Mouse (Mus musculus) hindbrain, embryonic 11.5 days (tissue): ENCODE data around the gene Htra1. TPM values are rescaled to one million over a fixed set of nuclear protein-coding genes. Genes with fewer than 3 reads are reported as not detected.

Source experiments
- ATAC-seq: fragments of 200-750 bp; cut with Nextera tagmentation; 2 replicates; pipeline ENCODE4 v1.8.0; 2017; ENCODE audit warnings: mild to moderate bottlenecking, moderate TSS enrichment, moderate library complexity; ENCODE audit not compliant: low FRiP score
- DNase-seq: peaks from one replicate; pipeline ENCODE4 v3.0.0-alpha.2; 2015; ENCODE audit warnings: low spot score
- H3K27ac ChIP-seq: fragments of 300-500 bp; sonication (generic); 2 replicates; pipeline ENCODE4 v1.5.1; 2014; ENCODE audit warnings: mild to moderate bottlenecking, low read depth, low read length
- H3K27me3 ChIP-seq: fragments of 300-500 bp; sonication (generic); 2 replicates; pipeline ENCODE4 v1.6.1; 2014; ENCODE audit warnings: mild to moderate bottlenecking, low read length, moderate library complexity, mixed read lengths; ENCODE audit not compliant: control insufficient read depth, insufficient read depth
- H3K36me3 ChIP-seq: fragments of 300-500 bp; sonication (generic); 2 replicates; pipeline ENCODE4 v1.6.1; 2014; ENCODE audit warnings: mild to moderate bottlenecking, low read length, moderate library complexity, mixed read lengths; ENCODE audit not compliant: control insufficient read depth, insufficient read depth
- H3K4me1 ChIP-seq: fragments of 300-500 bp; sonication (generic); replicated peaks from 2 replicates; pipeline ENCODE4 v1.6.1; 2014; ENCODE audit warnings: low read length, mixed read lengths; ENCODE audit not compliant: control insufficient read depth, insufficient read depth
- H3K4me2 ChIP-seq: fragments of 300-500 bp; sonication (generic); replicated peaks from 2 replicates; pipeline ENCODE4 v1.6.1; 2014; ENCODE audit warnings: mild to moderate bottlenecking, low read depth, low read length
- H3K4me3 ChIP-seq: fragments of 300-500 bp; sonication (generic); 2 replicates; pipeline ENCODE4 v1.5.1; 2014; ENCODE audit warnings: low read depth, low read length
- H3K9ac ChIP-seq: fragments of 300-500 bp; sonication (generic); 2 replicates; pipeline ENCODE4 v1.6.1; 2014; ENCODE audit warnings: low read depth, low read length
- H3K9me3 ChIP-seq: fragments of 300-500 bp; sonication (generic); 2 replicates; pipeline ENCODE4 v1.6.1; 2016; ENCODE audit warnings: low read length; ENCODE audit not compliant: control insufficient read depth
- WGBS: fragments of 180-500 bp; shearing (Covaris S2); extraction: QIAGEN DNeasy Blood & Tissue Kit; methylation state at CpG from one replicate; pipeline ENCODE4 v1.1.7; 2014; 5-methylcytosine and 5-hydroxymethylcytosine counted together
- polyA plus RNA-seq: library from polyadenylated mRNA; unstranded; fragments of >200 nt; fragmentation: Nextera tagmentation; extraction: Ambion mirVana; gene quantifications from 2 replicates; pipeline ENCODE4 v1.2.1, GENCODE M21; 2014

Htra1 gene
- polyA plus RNA-seq, 1 experiment from 2014 or later: 19.0 TPM

DNA sequence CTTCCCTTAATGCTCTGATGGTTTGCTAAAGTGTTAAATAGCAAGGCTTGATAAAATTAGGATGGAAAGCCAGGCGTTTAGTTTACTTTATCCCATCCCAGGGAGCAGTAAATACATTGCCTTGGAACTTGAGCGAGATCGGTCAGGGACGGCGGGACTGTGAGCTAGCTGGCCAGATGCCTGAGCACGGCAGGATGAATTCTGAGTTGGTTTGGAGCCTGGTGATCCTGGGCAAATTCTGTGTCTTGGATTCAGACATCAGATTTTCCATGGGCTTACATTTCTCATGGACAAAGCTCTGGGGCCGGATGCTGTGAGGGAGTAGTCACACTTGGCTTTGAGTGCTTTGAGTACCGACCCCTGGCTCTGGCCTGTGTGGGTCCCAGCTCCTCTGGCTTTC is 4.8 kb downstream of the Htra1 start:
- DNase-seq (no peak), ATAC-seq (no peak)
- H3K27ac ChIP-seq: no peak overlapping the region
- H3K4me2 ChIP-seq: no peak overlapping the region
- H3K9ac ChIP-seq: no peak overlapping the region
- H3K4me1 ChIP-seq: no peaks in the 10 kb centered on the region; the same call in 1 of the 2 replicates
- 86% methylated on average over 8 of the region's 8 CpGs for WGBS
- no peak overlapping the region for H3K4me3 ChIP-seq
- H3K9me3 ChIP-seq: no peaks in the 10 kb centered on the region
- H3K27me3 ChIP-seq: peaks cover 27% of the 10 kb centered on the region
- no peaks in the 10 kb centered on the region for H3K36me3 ChIP-seq

DNA sequence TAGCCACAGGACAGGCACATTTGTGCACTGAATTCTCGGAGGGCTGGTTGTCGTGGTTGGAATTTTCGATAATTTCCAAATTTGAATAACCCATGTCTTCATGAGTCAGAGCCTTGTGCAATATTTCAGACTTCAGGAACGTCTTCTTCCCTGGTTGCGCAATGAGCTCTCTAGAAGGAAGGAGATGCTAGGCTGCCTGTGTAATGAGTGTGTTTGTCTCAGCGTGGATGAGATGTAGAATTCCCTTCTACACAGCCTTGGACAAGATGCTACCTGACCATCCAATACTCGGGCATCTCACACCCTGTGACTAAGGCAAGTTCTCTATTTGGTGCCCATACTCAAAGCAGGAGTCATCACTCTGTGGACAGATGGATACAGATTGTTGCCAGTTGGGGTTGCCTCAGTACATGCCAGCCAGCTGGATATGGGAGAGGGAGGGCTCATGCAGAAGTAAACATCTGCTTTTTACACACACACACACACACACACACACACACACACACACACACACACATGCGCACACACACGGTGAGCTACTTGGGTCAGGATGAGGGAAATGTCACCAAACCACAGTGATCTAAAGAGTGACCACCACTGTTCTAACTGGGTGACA is 7.5 kb downstream of the Htra1 start:
- WGBS: 91% methylated on average over 9 of the region's 9 CpGs
- DNase-seq: no peak
- H3K9ac ChIP-seq: no peak overlapping the region

DNA sequence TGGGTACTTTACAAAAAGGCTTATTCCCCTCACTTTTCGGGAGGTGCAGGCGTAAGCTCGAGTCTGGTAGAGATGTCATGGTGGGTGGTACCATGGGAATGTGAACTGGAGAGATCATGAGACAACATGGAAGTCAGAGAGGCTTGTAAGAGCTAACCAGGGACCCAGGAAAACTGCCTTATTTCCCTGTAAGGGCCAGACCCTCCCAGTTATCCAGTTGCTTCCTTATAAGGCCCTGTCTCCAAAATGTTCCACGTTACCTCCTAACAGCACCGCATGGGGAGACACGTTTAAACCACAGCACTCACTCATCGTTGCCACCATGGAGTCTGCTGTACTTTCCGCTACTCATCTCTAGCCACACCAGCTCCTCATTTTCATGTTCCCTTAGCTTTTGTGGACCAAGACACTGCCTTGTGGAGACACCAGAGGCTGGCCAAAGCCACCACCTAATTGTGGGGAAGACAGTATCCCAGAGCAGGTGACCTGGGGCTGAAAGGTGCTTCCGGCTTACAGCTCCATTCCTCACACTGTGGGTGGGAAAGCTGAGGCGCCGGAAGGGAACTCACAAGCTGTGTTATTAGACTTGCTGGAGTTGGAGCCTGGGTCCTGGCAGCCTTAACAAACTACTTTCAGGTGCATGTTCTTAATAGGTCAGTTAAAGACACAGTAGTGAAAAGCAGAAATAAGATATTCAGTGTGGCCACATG is 9.0 kb downstream of the Htra1 start:
- WGBS: 90% methylated on average over 11 of the region's 11 CpGs
- no peak overlapping the region for H3K4me2 ChIP-seq
- no peak overlapping the region for H3K9ac ChIP-seq
- no peaks in the 10 kb centered on the region for H3K9me3 ChIP-seq
- no peak for DNase-seq
- no peak overlapping the region for H3K4me3 ChIP-seq
- ATAC-seq: no peak
- H3K27ac ChIP-seq: no peak overlapping the region
- no peaks in the 10 kb centered on the region for H3K4me1 ChIP-seq
- no peaks in the 10 kb centered on the region for H3K36me3 ChIP-seq
- no peaks in the 10 kb centered on the region for H3K27me3 ChIP-seq

More for the DNA sequence above, 7.5 kb downstream of the Htra1 start:
- H3K4me2 ChIP-seq: no peak overlapping the region
- no peak overlapping the region for H3K27ac ChIP-seq
- ATAC-seq: no peak
- H3K9me3 ChIP-seq: no peaks in the 10 kb centered on the region
- no peaks in the 10 kb centered on the region for H3K4me1 ChIP-seq
- H3K4me3 ChIP-seq: no peak overlapping the region
- H3K36me3 ChIP-seq: no peaks in the 10 kb centered on the region
- H3K27me3 ChIP-seq: peaks cover under 1% of the 10 kb centered on the region; the same call in 1 of the 2 replicates

DNA sequence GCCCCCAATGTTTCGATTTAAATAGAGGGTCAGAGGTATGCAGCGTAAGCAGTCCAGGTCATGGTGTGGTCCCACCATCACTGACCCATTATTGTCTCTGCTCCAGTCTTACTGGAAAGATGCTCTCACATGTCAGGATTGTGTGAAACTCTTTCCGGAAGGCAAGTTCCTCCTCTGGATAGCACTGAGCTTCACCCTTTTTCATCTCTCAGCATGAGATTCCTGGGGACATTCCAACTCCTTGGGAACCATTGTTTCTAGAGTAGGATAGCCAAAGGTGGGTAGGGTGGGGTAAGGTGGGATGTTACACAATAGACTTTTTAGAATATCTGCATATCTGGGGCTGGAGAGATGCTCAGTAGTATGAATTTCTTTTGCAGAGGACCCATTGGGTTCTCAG is 9.8 kb downstream of the Htra1 start:
- Histone ChIP-seq H3K4me1 (no peaks in the 10 kb centered on the region), H3K27ac (no peak overlapping the region), H3K9me3 (no peaks in the 10 kb centered on the region), H3K4me2 (no peak overlapping the region), H3K9ac (no peak overlapping the region), H3K36me3 (no peaks in the 10 kb centered on the region), H3K4me3 (no peak overlapping the region), H3K27me3 (no peaks in the 10 kb centered on the region)
- whole genome bisulfite sequencing: 90% methylated on average over 3 of the region's 3 CpGs
- DNase-seq (no peak), ATAC-seq (no peak)

DNA sequence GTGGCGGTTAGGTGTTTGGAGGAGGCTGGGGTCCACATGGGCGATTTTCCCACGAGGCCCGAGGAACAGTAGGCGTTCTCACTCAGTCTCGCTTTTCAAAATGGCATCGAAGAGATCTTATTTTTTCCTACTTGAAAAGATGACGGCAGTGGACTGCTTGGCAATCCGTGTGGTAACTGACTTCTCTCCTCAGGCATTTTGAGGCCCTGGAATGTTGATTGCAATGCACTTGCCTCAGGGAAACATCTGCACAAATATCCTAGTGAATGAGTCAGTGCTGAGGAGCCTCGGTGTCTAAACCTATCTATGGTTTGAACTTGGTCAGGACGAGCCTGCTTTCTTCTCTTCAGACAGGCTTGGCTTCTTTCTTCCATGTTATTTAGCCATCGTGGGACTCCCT is 10.4 kb downstream of the Htra1 start:
- no peak overlapping the region for H3K9ac ChIP-seq
- H3K4me2 ChIP-seq: no peak overlapping the region
- no peak overlapping the region for H3K4me3 ChIP-seq
- H3K4me1 ChIP-seq: no peaks in the 10 kb centered on the region
- 88% methylated on average over 12 of the region's 12 CpGs for WGBS
- no peaks in the 10 kb centered on the region for H3K9me3 ChIP-seq
- H3K27ac ChIP-seq: no peak overlapping the region
- no peak for DNase-seq
- H3K27me3 ChIP-seq: no peaks in the 10 kb centered on the region
- no peaks in the 10 kb centered on the region for H3K36me3 ChIP-seq
- ATAC-seq: no peak

DNA sequence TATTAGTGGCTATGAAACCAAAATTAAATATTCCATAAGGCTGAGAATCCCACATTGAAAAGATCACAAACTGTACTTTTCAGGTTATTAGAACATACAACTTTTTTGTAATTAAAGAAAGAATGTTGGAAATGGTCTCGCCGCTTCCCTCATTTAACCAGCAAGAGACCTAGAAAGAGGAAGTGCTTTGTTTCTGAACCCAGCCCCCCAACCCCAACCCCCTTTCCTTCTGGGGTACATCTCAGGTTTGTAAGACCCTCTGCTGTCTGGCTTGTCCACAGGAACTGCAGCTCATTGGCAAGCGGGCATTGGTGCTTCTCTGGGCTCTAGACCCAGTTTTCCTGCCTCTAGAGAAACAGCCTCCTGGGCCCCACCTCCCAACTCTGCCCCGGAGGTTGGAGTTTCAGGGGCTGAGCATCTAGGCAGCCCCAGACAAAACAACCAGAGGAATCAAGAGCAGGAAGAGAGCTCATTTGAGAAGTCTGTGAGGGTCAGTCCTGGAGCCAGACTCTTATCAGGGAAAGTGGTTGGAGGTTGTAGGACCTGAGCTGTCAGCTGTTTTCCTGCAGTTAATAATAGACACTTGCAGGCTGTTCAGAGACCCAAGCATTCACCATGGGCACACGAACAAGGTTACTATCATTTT is 12.8 kb downstream of the Htra1 start:
- Histone ChIP-seq H3K4me1 (no peaks in the 10 kb centered on the region), H3K36me3 (no peaks in the 10 kb centered on the region), H3K27me3 (no peaks in the 10 kb centered on the region), H3K9me3 (no peaks in the 10 kb centered on the region), H3K27ac (no peak overlapping the region), H3K4me3 (no peak overlapping the region), H3K9ac (no peak overlapping the region), H3K4me2 (no peak overlapping the region)
- DNase-seq: no peak
- no peak for ATAC-seq
- 75% methylated on average over 5 of the region's 5 CpGs for WGBS

DNA sequence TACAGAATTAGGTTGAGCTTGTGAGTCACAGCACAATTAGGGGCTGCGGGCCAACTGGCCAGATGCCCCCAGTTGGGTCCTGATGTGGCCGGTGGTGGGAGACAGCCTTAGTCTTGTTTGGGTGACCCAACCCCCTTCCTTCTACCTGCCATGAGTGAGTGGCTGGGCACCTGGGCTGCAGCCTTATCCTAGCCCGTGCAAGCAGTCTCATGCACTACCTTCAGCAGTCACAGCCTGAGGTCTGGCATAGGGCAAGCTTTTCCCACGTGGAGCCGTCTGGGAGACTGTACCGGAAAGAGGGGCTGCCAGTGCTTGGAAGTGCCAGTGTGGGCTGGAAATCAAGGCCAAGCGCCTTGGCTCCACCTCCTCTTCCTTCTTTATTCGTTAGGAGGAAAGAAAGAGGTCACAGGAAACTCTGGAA is 13.4 kb downstream of the Htra1 start:
- Histone ChIP-seq H3K4me1 (no peaks in the 10 kb centered on the region), H3K27me3 (no peaks in the 10 kb centered on the region), H3K4me2 (no peak overlapping the region), H3K4me3 (no peak overlapping the region), H3K36me3 (no peaks in the 10 kb centered on the region), H3K9me3 (no peaks in the 10 kb centered on the region), H3K27ac (no peak overlapping the region), H3K9ac (no peak overlapping the region)
- DNase-seq: no peak
- ATAC-seq: no peak
- 58% methylated on average over 8 of the region's 8 CpGs for WGBS

DNA sequence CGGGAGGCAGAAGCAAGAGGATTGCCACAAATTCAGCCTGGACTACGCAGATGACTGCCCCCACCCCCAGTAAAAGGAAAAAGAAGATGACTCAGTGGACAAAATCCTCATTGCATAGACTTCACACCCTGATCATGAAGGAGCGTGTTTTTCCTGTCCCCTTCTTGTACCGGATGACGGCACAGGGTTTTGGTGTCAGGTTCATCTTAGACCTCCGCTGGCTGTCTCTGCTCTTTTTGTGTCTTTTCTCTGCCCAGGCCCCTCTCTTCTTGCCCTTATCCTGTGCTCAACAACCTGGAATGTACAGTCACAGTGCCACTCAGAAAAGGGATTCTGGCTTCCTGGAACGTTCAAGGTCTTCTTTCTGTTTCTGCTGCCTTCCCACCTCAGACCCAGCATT is 14.6 kb downstream of the Htra1 start:
- Histone ChIP-seq H3K9me3 (no peaks in the 10 kb centered on the region), H3K4me2 (no peak overlapping the region), H3K27me3 (no peaks in the 10 kb centered on the region), H3K9ac (no peak overlapping the region), H3K4me3 (no peak overlapping the region), H3K27ac (no peak overlapping the region), H3K36me3 (no peaks in the 10 kb centered on the region), H3K4me1 (no peaks in the 10 kb centered on the region)
- no peak for ATAC-seq
- no peak for DNase-seq
- 92% methylated on average over 7 of the region's 7 CpGs for WGBS

DNA sequence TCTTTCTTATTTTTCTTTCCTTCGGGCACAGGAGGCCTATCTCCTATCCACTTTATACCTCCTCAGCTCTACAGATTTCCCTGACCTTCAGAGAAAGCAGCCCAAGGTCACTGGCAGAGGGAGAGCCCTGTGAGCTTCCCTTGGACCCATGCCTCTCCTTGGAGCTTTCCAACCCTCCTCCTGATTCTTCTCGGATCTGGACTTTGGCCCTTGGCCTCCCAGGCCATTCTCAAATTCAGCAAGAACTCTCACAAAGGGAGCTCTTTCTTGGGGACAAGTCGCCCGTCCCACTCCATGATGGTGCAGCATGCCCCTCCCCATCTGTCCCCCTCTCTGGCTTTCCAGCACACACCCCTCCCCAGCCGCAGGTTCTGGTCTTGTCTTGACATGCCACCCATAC is 15.1 kb downstream of the Htra1 start:
- H3K4me2 ChIP-seq: no peak overlapping the region
- no peak overlapping the region for H3K9ac ChIP-seq
- no peaks in the 10 kb centered on the region for H3K36me3 ChIP-seq
- H3K9me3 ChIP-seq: no peaks in the 10 kb centered on the region
- WGBS: 86% methylated on average over 5 of the region's 5 CpGs
- H3K4me3 ChIP-seq: no peak overlapping the region
- ATAC-seq: no peak
- no peaks in the 10 kb centered on the region for H3K27me3 ChIP-seq
- no peaks in the 10 kb centered on the region for H3K4me1 ChIP-seq
- no peak overlapping the region for H3K27ac ChIP-seq
- no peak for DNase-seq
